Mouse (Mus musculus) embryo, embryonic 9.5 days (tissue): ENCODE measurements around the gene Slc25a3.

ENCODE experiments used
- DNase-seq: peaks from one replicate; pipeline ENCODE4 v3.0.0-alpha.2; 2017; ENCODE audit errors: extremely low spot score

Gene Slc25a3

GRCm38 (mm10) chr10:91142654-91143191, 18.9 kb upstream of the Slc25a3 start:
- DNase-seq: no peak

GRCm38 (mm10) chr10:91141564-91141963, 17.7 kb upstream of the Slc25a3 start:
- no peak for DNase-seq

- no peak for DNase-seq
Observed at GRCm38 (mm10) chr10:91139148-91139766, 15.4 kb upstream of the Slc25a3 start.

- DNase-seq: no peak
Observed at GRCm38 (mm10) chr10:91138317-91138716, 14.5 kb upstream of the Slc25a3 start.

GRCm38 (mm10) chr10:91137400-91137799, 13.5 kb upstream of the Slc25a3 start:
- no peak for DNase-seq

- DNase-seq: no peak
Observed at GRCm38 (mm10) chr10:91135302-91135972, 11.6 kb upstream of the Slc25a3 start.

GRCm38 (mm10) chr10:91131565-91131964, 7.7 kb upstream of the Slc25a3 start:
- no peak for DNase-seq

GRCm38 (mm10) chr10:91130792-91131191, 6.9 kb upstream of the Slc25a3 start:
- DNase-seq: no peak

GRCm38 (mm10) chr10:91128551-91129160, 4.8 kb upstream of the Slc25a3 start:
- DNase-seq: no peak

- no peak for DNase-seq
Observed at GRCm38 (mm10) chr10:91127395-91127794, 3.5 kb upstream of the Slc25a3 start.

- DNase-seq: no peak
Observed at GRCm38 (mm10) chr10:91126618-91127355, 2.9 kb upstream of the Slc25a3 start.

GRCm38 (mm10) chr10:91123281-91123827, 505 bp downstream of the Slc25a3 start:
- peak; percentile 55 for DNase-seq

- no peak for DNase-seq
Observed at GRCm38 (mm10) chr10:91122646-91123045, 1.2 kb downstream of the Slc25a3 start.

- DNase-seq: no peak
Observed at GRCm38 (mm10) chr10:91116958-91117357, 6.9 kb downstream of the Slc25a3 start.

- DNase-seq: no peak
Observed at GRCm38 (mm10) chr10:91109841-91110240, 14.0 kb downstream of the Slc25a3 start.

- DNase-seq: no peak
Observed at GRCm38 (mm10) chr10:91105981-91106380, 17.9 kb downstream of the Slc25a3 start.

GRCm38 (mm10) chr10:91102799-91103590, 20.9 kb downstream of the Slc25a3 start:
- no peak for DNase-seq

- no peak for DNase-seq
Observed at GRCm38 (mm10) chr10:91101936-91102335, 21.9 kb downstream of the Slc25a3 start.

- no peak for DNase-seq
Observed at GRCm38 (mm10) chr10:91100101-91100500, 23.8 kb downstream of the Slc25a3 start.

GRCm38 (mm10) chr10:91098056-91098455, 25.8 kb downstream of the Slc25a3 start:
- no peak for DNase-seq
